In the genomic region with DNA sequence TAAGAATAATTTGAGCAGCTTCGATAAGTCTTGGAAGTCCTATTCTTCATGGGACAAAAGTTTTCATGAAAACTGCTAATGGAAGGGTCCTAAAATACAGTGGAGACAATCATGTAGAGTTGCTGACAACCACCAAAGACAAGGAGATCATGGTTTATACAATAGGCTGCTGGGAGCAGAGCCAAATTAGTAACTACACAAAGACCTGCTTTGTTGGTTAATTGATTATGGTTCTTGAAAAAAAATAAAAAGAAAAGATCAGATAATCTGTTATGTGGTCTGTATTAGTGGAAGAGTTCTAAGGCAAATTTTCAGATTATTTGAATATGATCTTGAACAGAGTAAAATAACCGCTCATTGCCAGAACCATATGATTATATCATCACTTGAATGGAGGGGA, we compare ENCODE assay signal across 21 mouse cellular contexts. TPM values are rescaled to one million over a fixed set of nuclear protein-coding genes. Genes with fewer than 3 reads are reported as not detected.
"Had no signal": no experiment of that assay in that cellular context is flagged by ENCODE, and none has a peak within 500 bp of the region (broad histone marks: within the 10 kb centered on the region; RNA-seq: fewer than 3 reads in every experiment).

No protein-coding gene starts in this region.

- DNase-seq: cerebellum, adult 9-10 months; cerebellum, adult 9-11 months; cerebellum, postnatal 10 days; cerebellum, postnatal 14 days; cerebellum, postnatal 25 days; cerebellum, postnatal 36 days; embryo, embryonic 11 days; forebrain, postnatal 0 days; gastrocnemius, adult 2 months; gastrocnemius, postnatal 10 days; gastrocnemius, postnatal 14 days; gastrocnemius, postnatal 25 days; gastrocnemius, postnatal 36 days; heart, adult 11 months; heart, adult 18-20 months; heart, adult 2 months had no signal

RNA-seq across cellular contexts. Expression of gene Syt10, which starts 37.3 kb away (rescaled TPM):
- total RNA-seq: common myeloid progenitor, adult 5-6 weeks; gastrocnemius, adult 18-20 months; gastrocnemius, adult 2 months; gastrocnemius, adult 8-10 months; gastrocnemius, postnatal 14 days; gastrocnemius, postnatal 25 days; gastrocnemius, postnatal 36 days; granulocyte monocyte progenitor cell, adult 5-6 weeks; heart, adult 18-20 months; heart, adult 2 months; heart, adult 8-10 months had no signal
